Mouse (Mus musculus) left cerebral cortex, postnatal 25 days (tissue): ENCODE results near the gene 2310011J03Rik. TPM values are rescaled to one million over a fixed set of nuclear protein-coding genes. Genes with fewer than 3 reads are reported as not detected.

Experiments
- DNase-seq, 2 experiments: peaks; one replicate each; pipeline ENCODE4 v3.0.0; 2022; ENCODE audit warnings: low spot score in 2 of 2, mixed read lengths in 1 of 2
- intact Hi-C: fragments of 180-260 bp; cut with DNase I; formaldehyde crosslinking; loops from one replicate; pipeline ENCODE4 v1.15.1; 2025
- microRNA-seq, 2 experiments: library from miRNA; unstranded; fragments of <30 nt; microRNA quantifications; one replicate each; pipeline ENCODE4 v1.2.0; 2022
- total RNA-seq, 2 experiments: library from RNA; stranded (reverse); gene quantifications; 2 replicates each; pipeline ENCODE4 v1.2.3; 2021

Gene 2310011J03Rik
- total RNA-seq, 2 experiments from 2014 or later, result 27.3 to 29.8 TPM

- no peak for DNase-seq
- intact Hi-C loops, result loop anchor here (2.0 kb wide), 1 partner anchor 17 kb away; no protein-coding TSS in a partner anchor
Observed at GRCm38 (mm10) chr10:80271870-80272585, 48.3 kb downstream of the 2310011J03Rik start.

- DNase-seq, result no peak
- intact Hi-C loops, result loop anchor here (2.0 kb wide), 1 partner anchor 17 kb away; no protein-coding TSS in a partner anchor
Observed at GRCm38 (mm10) chr10:80271186-80271843, 49.0 kb downstream of the 2310011J03Rik start.

GRCm38 (mm10) chr10:80270734-80271181 lies 49.6 kb downstream of the 2310011J03Rik start:
- no peak for DNase-seq
- intact Hi-C loops, result loop anchor here (2.0 kb wide), 1 partner anchor 18 kb away; no protein-coding TSS in a partner anchor

GRCm38 (mm10) chr10:80270099-80270498 lies 50.2 kb downstream of the 2310011J03Rik start:
- DNase-seq, result no peak
- intact Hi-C loops, result loop anchor here (2.0 kb wide), 1 partner anchor 19 kb away; no protein-coding TSS in a partner anchor

Small RNA genes within 50 kb of the gene (microRNA-seq; reads per million reads assigned to microRNA genes)
- 0.74 to 2.4 reads per million in 2 experiments for gene Mir6911

Other genes starting within 250 kb of the 2310011J03Rik start
- 10 to 100 TPM; 17.8 to 17.9 TPM for gene Sbno2, start 215.0 kb downstream of the 2310011J03Rik start, total RNA-seq
- 10 to 100 TPM; 92.1 to 95.0 TPM for gene Stk11, start 204.7 kb downstream of the 2310011J03Rik start, total RNA-seq
- gene Atp5d, start 181.9 kb downstream of the 2310011J03Rik start, total RNA-seq, result 100 to 1,000 TPM; 372 to 381 TPM
- 100 to 1,000 TPM; 487 TPM for gene Cbarp, start 179.7 kb downstream of the 2310011J03Rik start, total RNA-seq
- gene Midn, start 172.3 kb downstream of the 2310011J03Rik start, total RNA-seq, result 10 to 100 TPM; 74.3 to 98.7 TPM
- 10 to 100 TPM; 77.3 to 90.1 TPM for gene Cirbp, start 154.6 kb downstream of the 2310011J03Rik start, total RNA-seq
- gene 1600002K03Rik, start 147.6 kb downstream of the 2310011J03Rik start, total RNA-seq, result 1 to 10 TPM; 6.7 to 7.6 TPM
- gene Efna2, start 141.1 kb downstream of the 2310011J03Rik start, total RNA-seq, result 1 to 10 TPM; 9.2 to 9.9 TPM
- gene Mum1, start 94.1 kb downstream of the 2310011J03Rik start, total RNA-seq, result 10 to 100 TPM; 40.9 to 41.2 TPM
- 100 to 1,000 TPM; 182 to 187 TPM for gene Ndufs7, start 71.4 kb downstream of the 2310011J03Rik start, total RNA-seq
- 10 to 100 TPM; 27.6 to 30.7 TPM for gene Gamt, start 59.5 kb downstream of the 2310011J03Rik start, total RNA-seq
- 10 to 100 TPM; 76.9 to 93.8 TPM for gene Dazap1, start 59.1 kb downstream of the 2310011J03Rik start, total RNA-seq
- 100 to 1,000 TPM; 788 to 790 TPM for gene Rps15, start 28.1 kb downstream of the 2310011J03Rik start, total RNA-seq
- gene Apc2, start 24.6 kb downstream of the 2310011J03Rik start, total RNA-seq, result 100 to 1,000 TPM in 1 of 2 experiments, 10 to 100 TPM in 1; 93.4 to 103 TPM
- 1 to 10 TPM; 4.5 to 4.6 TPM for gene Pcsk4, start 9.0 kb upstream of the 2310011J03Rik start, total RNA-seq
- gene Reep6, start 9.4 kb upstream of the 2310011J03Rik start, total RNA-seq, result 10 to 100 TPM; 10.5 to 11.2 TPM
- gene Adamtsl5, start 27.9 kb upstream of the 2310011J03Rik start, total RNA-seq, result 1 to 10 TPM; 5.1 to 7.4 TPM
- gene Plk5, start 35.9 kb upstream of the 2310011J03Rik start, total RNA-seq, result 10 to 100 TPM; 22.6 to 24.9 TPM
- gene Mex3d, start 67.1 kb upstream of the 2310011J03Rik start, total RNA-seq, result 10 to 100 TPM; 17.7 to 22.2 TPM
- gene Mbd3, start 79.0 kb upstream of the 2310011J03Rik start, total RNA-seq, result 100 to 1,000 TPM; 134 to 138 TPM
- 100 to 1,000 TPM; 482 to 488 TPM for gene Uqcr11, start 86.3 kb upstream of the 2310011J03Rik start, total RNA-seq
- 10 to 100 TPM; 22.6 to 25.8 TPM for gene Tcf3, start 113.1 kb upstream of the 2310011J03Rik start, total RNA-seq
- not detected for gene Onecut3, start 174.3 kb upstream of the 2310011J03Rik start, total RNA-seq
- gene Atp8b3, start 218.6 kb upstream of the 2310011J03Rik start, total RNA-seq, result under 1 TPM; 0.14 to 0.16 TPM
- 10 to 100 TPM; 44.8 to 45.7 TPM for gene Rexo1, start 241.0 kb upstream of the 2310011J03Rik start, total RNA-seq